Mouse (Mus musculus) hindbrain, embryonic 13.5 days (tissue): ENCODE measurements around the gene Tbcb. TPM values are rescaled to one million over a fixed set of nuclear protein-coding genes. Genes with fewer than 3 reads are reported as not detected.
A peak's percentile ranks its signal among the peaks of the same experiment; 100 is the strongest.

Experiments used
- ATAC-seq: fragments of 200-750 bp; cut with Nextera tagmentation; 2 replicates; pipeline ENCODE4 v1.8.0; 2017; ENCODE audit warnings: moderate TSS enrichment; ENCODE audit not compliant: low FRiP score
- H3K27ac ChIP-seq: fragments of 300-500 bp; sonication (generic); 2 replicates; pipeline ENCODE4 v1.5.1; 2015; ENCODE audit warnings: inconsistent platforms, mild to moderate bottlenecking, moderate library complexity
- H3K27me3 ChIP-seq: fragments of 300-500 bp; sonication (generic); 2 replicates; pipeline ENCODE4 v1.6.1; 2015; ENCODE audit warnings: mild to moderate bottlenecking, inconsistent platforms
- H3K36me3 ChIP-seq: fragments of 300-500 bp; sonication (generic); 2 replicates; pipeline ENCODE4 v1.6.1; 2015; ENCODE audit warnings: mild to moderate bottlenecking, inconsistent platforms
- H3K4me1 ChIP-seq: fragments of 300-500 bp; sonication (generic); replicated peaks from 2 replicates; pipeline ENCODE4 v1.6.1; 2015; ENCODE audit warnings: inconsistent platforms
- H3K4me2 ChIP-seq: fragments of 300-500 bp; sonication (generic); 2 replicates; pipeline ENCODE4 v1.6.1; 2015; ENCODE audit warnings: inconsistent platforms, mild to moderate bottlenecking, moderate library complexity
- H3K4me3 ChIP-seq: fragments of 300-500 bp; sonication (generic); 2 replicates; pipeline ENCODE4 v1.5.1; 2015; ENCODE audit warnings: mild to moderate bottlenecking, inconsistent platforms
- H3K9ac ChIP-seq: fragments of 300-500 bp; sonication (generic); 2 replicates; pipeline ENCODE4 v1.6.1; 2015; ENCODE audit warnings: mild to moderate bottlenecking, inconsistent platforms
- H3K9me3 ChIP-seq: fragments of 300-500 bp; sonication (generic); 2 replicates; pipeline ENCODE4 v1.6.1; 2016; ENCODE audit warnings: inconsistent platforms
- WGBS: fragments of 180-500 bp; shearing (Covaris S2); methylation state at CpG from one replicate; pipeline ENCODE4 v1.1.7; 2015; 5-methylcytosine and 5-hydroxymethylcytosine counted together
- polyA plus RNA-seq: library from polyadenylated mRNA; unstranded; fragments of >200 nt; fragmentation: Nextera tagmentation; extraction: Ambion mirVana; gene quantifications from 2 replicates; pipeline ENCODE4 v1.2.1, GENCODE M21; 2015

The Tbcb gene
- polyA plus RNA-seq, 1 experiment from 2014 or later, result 383 TPM

DNA sequence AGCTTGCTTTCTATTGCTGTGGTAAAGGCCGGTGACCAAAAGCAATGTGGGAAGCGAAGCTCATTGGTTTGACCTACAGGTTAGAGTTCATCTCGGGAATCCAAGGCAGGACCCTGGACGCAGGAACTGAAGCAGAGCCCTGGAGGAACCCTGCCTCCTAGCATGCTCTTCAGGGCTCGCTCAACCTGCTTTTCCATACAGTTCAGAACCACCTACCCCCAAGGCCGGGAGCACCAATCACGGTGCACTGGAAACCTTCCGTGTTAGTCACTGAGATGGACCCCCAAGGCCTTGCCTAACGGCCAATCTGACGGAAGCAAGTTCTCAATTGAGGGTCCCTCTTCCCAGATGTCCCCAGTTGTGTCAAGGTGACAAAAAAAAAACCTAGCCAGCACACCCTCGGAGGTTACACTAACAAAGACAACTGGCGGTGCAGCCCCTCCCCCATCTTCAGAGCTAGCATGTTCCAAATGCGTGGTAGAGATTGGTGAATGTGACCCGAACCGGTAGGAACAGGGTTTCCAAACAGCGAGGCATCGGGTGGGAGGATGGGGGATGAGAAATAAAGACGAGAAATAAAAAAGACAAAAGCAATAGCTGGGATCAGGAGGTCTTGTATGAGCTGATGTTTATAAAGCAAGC, 32.5 kb downstream of the Tbcb start:
- no peak overlapping the region for H3K27ac ChIP-seq
- 79% methylated on average over 18 of the region's 18 CpGs for WGBS
- H3K4me3 ChIP-seq, result no peak overlapping the region
- H3K9me3 ChIP-seq, result no peaks in the 10 kb centered on the region
- no peak overlapping the region for H3K4me2 ChIP-seq
- no peak for ATAC-seq
- peaks cover 16% of the 10 kb centered on the region for H3K4me1 ChIP-seq
- H3K27me3 ChIP-seq, result no peaks in the 10 kb centered on the region
- no peaks in the 10 kb centered on the region for H3K36me3 ChIP-seq
- H3K9ac ChIP-seq, result no peak overlapping the region

GRCm38 (mm10) chr7:30198481-30198971, 33.5 kb downstream of the Tbcb start, which contains the start of gene Capns1:
Gene Capns1 (minus strand): TSS chr7:30198811.
- Histone ChIP-seq H3K36me3 (no peaks in the 10 kb centered on the region), H3K27ac (no peak within 1 kb of the TSS), H3K9me3 (no peaks in the 10 kb centered on the region), H3K4me2 (peak within 1 kb of the TSS; percentile 27; the same call in 1 of the 2 replicates), H3K4me3 (peak within 1 kb of the TSS; percentile 12; the same call in 1 of the 2 replicates), H3K9ac (peak within 1 kb of the TSS; percentile 24), H3K4me1 (peaks cover 17% of the 10 kb centered on the region), H3K27me3 (no peaks in the 10 kb centered on the region)
- WGBS, result 8% methylated on average over 8 of the region's 8 CpGs
- ATAC-seq, result no peak

- H3K4me3 ChIP-seq, result no peak overlapping the region
- H3K9me3 ChIP-seq, result no peaks in the 10 kb centered on the region
- ATAC-seq, result no peak
- H3K9ac ChIP-seq, result no peak overlapping the region
- H3K4me2 ChIP-seq, result no peak overlapping the region
- WGBS, result 77% methylated on average over 5 of the region's 5 CpGs
- no peaks in the 10 kb centered on the region for H3K36me3 ChIP-seq
- H3K27me3 ChIP-seq, result no peaks in the 10 kb centered on the region
- no peak overlapping the region for H3K27ac ChIP-seq
- peaks cover 26% of the 10 kb centered on the region for H3K4me1 ChIP-seq
Observed at GRCm38 (mm10) chr7:30197592-30198129, 34.4 kb downstream of the Tbcb start.

GRCm38 (mm10) chr7:30196171-30196570, 35.9 kb downstream of the Tbcb start:
- peaks cover 25% of the 10 kb centered on the region for H3K4me1 ChIP-seq

DNA sequence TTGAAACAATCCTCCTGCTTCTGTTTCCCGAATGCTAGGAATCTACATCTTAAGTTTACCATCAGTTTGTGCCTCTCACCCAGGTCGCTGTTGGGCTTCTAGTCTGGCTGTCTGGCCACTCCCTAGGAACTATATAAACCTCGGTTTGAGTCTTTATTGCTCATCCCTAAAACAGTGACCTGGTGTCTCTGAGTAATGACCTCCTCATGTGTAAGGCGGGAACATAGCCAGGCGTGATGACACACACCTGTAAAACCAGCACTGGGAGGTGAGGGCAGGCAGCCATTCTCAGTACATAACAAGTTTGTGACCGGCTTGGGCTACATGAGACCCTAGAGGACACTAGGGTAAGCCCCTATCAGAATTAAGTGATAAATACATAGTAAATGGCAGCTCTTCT, 36.6 kb downstream of the Tbcb start:
- 0 out of 2 replicates have a peak overlapping the region, but pooled peaks have one; percentile 89 for H3K27ac ChIP-seq
- no peak for ATAC-seq
- H3K4me1 ChIP-seq, result peaks cover 25% of the 10 kb centered on the region
- peak overlapping the region; percentile 88 for H3K9ac ChIP-seq
- 75% methylated on average over 6 of the region's 6 CpGs for WGBS
- peak overlapping the region; percentile 88 for H3K4me2 ChIP-seq
- no peaks in the 10 kb centered on the region for H3K27me3 ChIP-seq
- no peak overlapping the region for H3K4me3 ChIP-seq
- H3K9me3 ChIP-seq, result no peaks in the 10 kb centered on the region
- H3K36me3 ChIP-seq, result peaks cover 20% of the 10 kb centered on the region

More at GRCm38 (mm10) chr7:30196171-30196570, 35.9 kb downstream of the Tbcb start:
- Histone ChIP-seq H3K36me3 (peaks cover 13% of the 10 kb centered on the region), H3K27ac (no peak overlapping the region), H3K9me3 (no peaks in the 10 kb centered on the region), H3K27me3 (no peaks in the 10 kb centered on the region), H3K9ac (no peak overlapping the region), H3K4me3 (no peak overlapping the region), H3K4me2 (no peak overlapping the region)
- no peak for ATAC-seq
- WGBS, result 83% methylated on average over 6 of the region's 6 CpGs

- H3K9ac ChIP-seq, result peak overlapping the region; percentile 88
Observed at GRCm38 (mm10) chr7:30194884-30195283, 37.2 kb downstream of the Tbcb start.

DNA sequence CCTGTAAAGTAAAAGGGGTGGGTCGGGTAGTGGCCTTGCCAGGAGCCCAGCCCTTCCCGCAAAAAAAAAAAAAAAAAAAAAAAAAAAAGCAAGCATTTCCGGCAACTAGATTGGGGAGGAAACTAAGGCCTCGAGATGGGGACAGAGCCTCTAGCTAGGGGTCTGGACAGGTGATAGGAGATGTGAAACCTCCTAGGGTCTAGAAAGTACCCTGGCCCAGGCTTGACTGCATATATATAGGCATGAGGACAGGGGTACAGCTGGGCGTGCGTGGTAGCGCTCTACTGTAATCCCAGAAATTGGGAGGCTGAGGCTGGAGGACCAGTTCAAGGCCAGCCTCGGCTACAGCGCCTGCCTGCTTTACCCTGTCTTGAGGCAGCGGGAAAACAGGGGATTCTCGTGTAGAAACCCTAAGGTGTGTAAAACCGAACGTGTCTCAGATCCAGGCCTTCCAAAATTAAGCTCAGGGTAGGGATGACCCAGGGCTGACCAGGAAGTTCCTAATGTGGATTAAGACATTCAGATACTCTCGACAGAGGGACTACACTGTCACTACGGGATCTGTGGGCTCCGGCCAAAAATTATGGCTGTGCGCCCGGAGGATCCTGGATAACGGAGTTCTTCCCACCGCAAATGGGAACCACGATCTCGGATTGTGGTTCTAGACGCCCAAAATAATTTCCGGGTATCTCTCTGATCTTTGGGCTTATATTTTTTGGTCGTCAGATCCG, 37.8 kb downstream of the Tbcb start:
- Histone ChIP-seq H3K27me3 (no peaks in the 10 kb centered on the region), H3K4me2 (peak overlapping the region; percentile 88), H3K9me3 (no peaks in the 10 kb centered on the region), H3K27ac (peak overlapping the region; percentile 89), H3K36me3 (peaks cover 29% of the 10 kb centered on the region), H3K9ac (peak overlapping the region; percentile 88), H3K4me1 (peaks cover 25% of the 10 kb centered on the region), H3K4me3 (peak overlapping the region; percentile 80)
- ATAC-seq, result peak; percentile 29
- 1% methylated on average over 26 of the region's 26 CpGs for WGBS

More at GRCm38 (mm10) chr7:30194884-30195283, 37.2 kb downstream of the Tbcb start:
- Histone ChIP-seq H3K36me3 (peaks cover 26% of the 10 kb centered on the region), H3K4me2 (peak overlapping the region; percentile 88), H3K9me3 (no peaks in the 10 kb centered on the region), H3K4me1 (peaks cover 25% of the 10 kb centered on the region), H3K27me3 (no peaks in the 10 kb centered on the region), H3K27ac (peak overlapping the region; percentile 89), H3K4me3 (peak overlapping the region; percentile 80)
- WGBS, result 0% methylated on average over 28 of the region's 28 CpGs
- ATAC-seq, result peak; percentile 85

DNA sequence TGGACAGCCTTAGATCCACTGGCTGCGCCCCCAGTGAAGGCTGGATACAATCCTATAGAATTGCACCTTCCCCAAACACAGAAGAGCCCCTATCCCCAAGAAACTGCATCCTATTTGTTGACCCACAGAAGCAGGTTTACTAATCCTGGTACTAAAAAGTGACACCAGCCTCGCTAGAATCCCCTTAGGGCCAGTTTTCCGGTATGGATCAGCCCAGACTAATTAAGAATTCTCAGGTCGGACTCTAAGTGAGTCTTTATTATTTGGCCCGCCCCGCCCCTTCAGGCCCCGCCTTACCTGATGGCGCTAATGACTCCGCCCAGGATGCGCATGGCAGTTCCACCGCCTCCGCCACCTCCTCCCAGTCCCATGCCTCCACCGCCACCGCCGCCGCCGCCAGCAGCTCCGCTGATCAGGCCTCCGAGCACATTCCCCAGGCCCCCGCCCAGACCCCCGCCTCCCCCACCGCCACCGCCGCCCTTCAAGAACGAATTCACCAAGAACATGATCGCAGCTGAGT, 38.4 kb downstream of the Tbcb start:
- WGBS, result under 1% methylated on average over 24 of the region's 26 CpGs
- peaks cover 35% of the 10 kb centered on the region for H3K36me3 ChIP-seq
- peak overlapping the region; percentile 89 for H3K27ac ChIP-seq
- H3K27me3 ChIP-seq, result no peaks in the 10 kb centered on the region
- peaks cover 23% of the 10 kb centered on the region for H3K4me1 ChIP-seq
- H3K9me3 ChIP-seq, result no peaks in the 10 kb centered on the region
- H3K4me3 ChIP-seq, result peak overlapping the region; percentile 80
- peak overlapping the region; percentile 88 for H3K4me2 ChIP-seq
- H3K9ac ChIP-seq, result peak overlapping the region; percentile 88
- peak; percentile 58 for ATAC-seq

GRCm38 (mm10) chr7:30193013-30193412, 39.1 kb downstream of the Tbcb start:
- Histone ChIP-seq H3K4me3 (peak overlapping the region; percentile 80), H3K4me2 (peak overlapping the region; percentile 88), H3K9ac (peak overlapping the region; percentile 88), H3K4me1 (peaks cover 19% of the 10 kb centered on the region), H3K27ac (0 out of 2 replicates have a peak overlapping the region, but pooled peaks have one; percentile 89), H3K36me3 (peaks cover 41% of the 10 kb centered on the region), H3K9me3 (no peaks in the 10 kb centered on the region), H3K27me3 (no peaks in the 10 kb centered on the region)
- 0 out of 2 replicates have a peak, but pooled peaks have one; percentile 0 for ATAC-seq
- WGBS, result 25% methylated on average over 9 of the region's 9 CpGs

- no peak for ATAC-seq
- no peak overlapping the region for H3K9ac ChIP-seq
- no peak overlapping the region for H3K4me2 ChIP-seq
- peaks cover 19% of the 10 kb centered on the region for H3K4me1 ChIP-seq
- 90% methylated on average over 12 of the region's 12 CpGs for WGBS
- H3K36me3 ChIP-seq, result peaks cover 50% of the 10 kb centered on the region
- no peak overlapping the region for H3K4me3 ChIP-seq
- H3K27ac ChIP-seq, result no peak overlapping the region
- H3K9me3 ChIP-seq, result no peaks in the 10 kb centered on the region
- no peaks in the 10 kb centered on the region for H3K27me3 ChIP-seq
Observed at GRCm38 (mm10) chr7:30192088-30192487, 40.0 kb downstream of the Tbcb start.

DNA sequence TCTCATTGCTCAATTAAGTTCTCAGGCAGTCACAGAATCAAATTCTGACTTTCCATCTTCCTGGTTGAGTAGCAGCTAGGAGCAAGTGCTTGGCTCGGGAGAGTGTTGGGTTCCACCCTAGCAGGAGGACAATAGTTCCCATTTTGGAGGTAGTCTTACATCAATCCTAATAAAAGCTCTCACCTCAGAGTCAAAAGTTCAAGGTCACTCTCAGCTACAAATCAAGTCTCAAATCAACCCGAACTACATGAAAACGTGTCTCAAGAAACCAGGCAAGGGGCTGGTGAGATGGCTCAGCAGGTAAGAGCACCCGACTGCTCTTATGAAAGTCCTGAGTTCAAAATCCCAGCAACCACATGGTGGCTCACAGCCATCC, 43.0 kb downstream of the Tbcb start:
- Histone ChIP-seq H3K36me3 (peaks cover 72% of the 10 kb centered on the region), H3K4me2 (no peak overlapping the region), H3K4me3 (no peak overlapping the region), H3K9ac (no peak overlapping the region), H3K4me1 (peaks cover 18% of the 10 kb centered on the region), H3K27ac (no peak overlapping the region), H3K9me3 (no peaks in the 10 kb centered on the region), H3K27me3 (no peaks in the 10 kb centered on the region)
- no peak for ATAC-seq
- 90% methylated on average over 4 of the region's 4 CpGs for WGBS
